Comparison of ENCODE assay signal across 20 mouse cellular contexts in the genomic region with DNA sequence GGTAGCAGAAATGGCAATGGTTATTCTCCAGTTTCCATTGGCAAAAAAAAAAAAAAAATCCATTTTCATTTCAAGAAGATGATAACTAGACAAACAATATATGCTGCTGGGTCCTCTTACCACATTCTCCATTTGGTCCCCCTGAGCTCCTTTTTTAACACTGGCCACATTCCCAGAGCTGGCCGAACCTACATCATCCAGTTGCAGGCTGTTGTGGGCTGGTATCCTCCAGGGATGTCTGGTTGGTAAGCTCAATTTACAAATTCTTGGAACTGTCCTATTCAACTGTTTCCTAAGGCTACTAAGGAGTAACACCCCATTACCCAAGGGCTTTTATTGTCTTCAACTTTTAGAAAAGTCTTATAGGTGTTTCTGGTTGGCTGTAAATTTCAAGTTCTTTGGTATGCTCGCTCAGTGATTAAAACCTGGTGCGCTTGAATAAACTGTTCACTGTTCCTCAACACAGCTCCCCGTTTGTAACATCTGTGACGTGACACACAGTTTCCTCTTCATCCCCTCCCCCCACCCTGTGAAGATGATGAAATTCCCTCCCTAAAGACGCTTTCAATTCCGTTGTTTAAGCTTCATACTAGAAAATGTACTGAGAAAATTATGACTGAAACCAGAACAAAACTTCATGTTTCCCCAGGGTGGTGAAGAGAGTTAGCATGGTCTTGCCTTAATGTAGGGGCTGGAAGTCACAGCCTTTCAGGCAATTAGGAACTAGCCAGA. TPM values are rescaled to one million over a fixed set of nuclear protein-coding genes. Genes with fewer than 3 reads are reported as not detected.
DNase-seq lines count a peak whose midpoint lies in the region; ATAC-seq and TF ChIP-seq lines count a peak whose summit lies in the region.
"Had no signal": no experiment of that assay in that cellular context is flagged by ENCODE, and none has a peak within 500 bp of the region (broad histone marks: within the 10 kb centered on the region; RNA-seq: fewer than 3 reads in every experiment).

No protein-coding gene starts in this region.

- H3K9me3 ChIP-seq in CH12.LX (replicated peaks; ENCODE audit: low read length) = no peaks in the 10 kb centered on the region
- H3K9me3 ChIP-seq: forebrain, embryonic 15.5 days; hindbrain, embryonic 12.5 days had no signal

- no peak for TF ChIP-seq RAD21 in CH12.LX (IDR thresholded peaks at IDR 0.05; ENCODE audit: low read depth, low read length)

- intact Hi-C loops in heart, adult 2 months (cut with DNase I) = no loop called here

- 75% methylated on average over 7 of the region's 7 CpGs for WGBS in heart, adult 2 months
- 49% methylated on average over 7 of the region's 7 CpGs for WGBS in bone marrow, adult 2 months

- peak; percentile 96 for ATAC-seq in megakaryocyte, adult 5-6 weeks (ENCODE audit: poor library complexity, severe bottlenecking)
- ATAC-seq: forebrain, embryonic 15.5 days; intestine, embryonic 16.5 days; midbrain, embryonic 13.5 days had no signal

- H3K4me1 ChIP-seq in heart, adult 2 months (ENCODE audit: control insufficient read depth, insufficient read depth, low read length) = no peaks in the 10 kb centered on the region
- H3K4me1 ChIP-seq in CH12.LX (ENCODE audit: control insufficient read depth in 1 of 2, insufficient read depth in 2 of 2) = no peaks in the 10 kb centered on the region; a peak in 1 of 4 replicates
- no peaks in the 10 kb centered on the region for H3K4me1 ChIP-seq in bone marrow, adult 2 months (ENCODE audit: control insufficient read depth, insufficient read depth, low read length)
- H3K4me1 ChIP-seq: forebrain, embryonic 15.5 days; hindbrain, embryonic 12.5 days; midbrain, embryonic 13.5 days had no signal

- H3K4me2 ChIP-seq in CH12.LX (ENCODE audit: insufficient read depth, low read depth, poor library complexity, severe bottlenecking) = no peak overlapping the region
- H3K4me2 ChIP-seq: forebrain, embryonic 15.5 days; hindbrain, embryonic 12.5 days; midbrain, embryonic 13.5 days had no signal

- dilution Hi-C loops in CH12.LX (cut with MboI; ENCODE audit: extremely low pct_ligation_motif_present, extremely low pct_unique_long_range_greater_than_20kb, low sequenced_read_pairs) = no loop called here

- in situ Hi-C loops in CH12.LX (cut with MboI; ENCODE audit: low pct_ligation_motif_present, low pct_unique_long_range_greater_than_20kb, low sequenced_read_pairs) = no loop called here

- no peak overlapping the region for H3K4me3 ChIP-seq in heart, adult 2 months
- H3K4me3 ChIP-seq in CH12.LX (replicated peaks in 1 of 3; ENCODE audit: low read depth in 2 of 3, low read length in 2 of 3, poor library complexity in 1 of 3) = no peak overlapping the region
- no peak overlapping the region for H3K4me3 ChIP-seq in bone marrow, adult 2 months (replicated peaks; ENCODE audit: control insufficient read depth, low read depth, low read length)
- H3K4me3 ChIP-seq: forebrain, embryonic 15.5 days; hindbrain, embryonic 12.5 days; midbrain, embryonic 13.5 days had no signal

- no peak overlapping the region for H3K9ac ChIP-seq in heart, adult 2 months (ENCODE audit: low read depth, low read length)
- H3K9ac ChIP-seq in CH12.LX (ENCODE audit: insufficient read depth, low read depth) = no peak overlapping the region
- H3K9ac ChIP-seq: forebrain, embryonic 15.5 days; hindbrain, embryonic 12.5 days; midbrain, embryonic 13.5 days had no signal

- TF ChIP-seq POLR2A in heart, adult 2 months (IDR thresholded peaks at IDR 0.05; ENCODE audit: insufficient read depth, low read depth, low read length) = no peak
- TF ChIP-seq POLR2A in CH12.LX (IDR thresholded peaks at IDR 0.05; ENCODE audit: low read depth, low read length) = no peak
- no peak for TF ChIP-seq POLR2A in bone marrow, adult 2 months (IDR thresholded peaks at IDR 0.05; ENCODE audit: borderline replicate concordance, control insufficient read depth, low read depth, low read length)

- no peak for TF ChIP-seq EP300 in heart, adult 2 months (IDR thresholded peaks at IDR 0.05; ENCODE audit: insufficient read depth, low read depth, low read length)
- no peak; the same call in 1 of the 2 replicates for TF ChIP-seq EP300 in CH12.LX (IDR thresholded peaks at IDR 0.05; ENCODE audit: low read length)

- H3K27ac ChIP-seq in heart, adult 2 months = no peak overlapping the region
- no peak overlapping the region for H3K27ac ChIP-seq in CH12.LX (ENCODE audit: insufficient read depth, low read depth)
- peak overlapping the region; percentile 86 for H3K27ac ChIP-seq in bone marrow, adult 2 months (ENCODE audit: control insufficient read depth, insufficient read depth, low read depth, low read length, poor library complexity)
- H3K27ac ChIP-seq: forebrain, embryonic 15.5 days; hindbrain, embryonic 12.5 days; midbrain, embryonic 13.5 days had no signal

- no peaks in the 10 kb centered on the region for H3K36me3 ChIP-seq in heart, adult 2 months (ENCODE audit: control insufficient read depth, insufficient read depth, low read length)
- H3K36me3 ChIP-seq in CH12.LX (replicated peaks in 1 of 2; ENCODE audit: control insufficient read depth in 1 of 2, insufficient read depth in 1 of 2, low read length in 1 of 2) = no peaks in the 10 kb centered on the region
- H3K36me3 ChIP-seq: forebrain, embryonic 15.5 days; hindbrain, embryonic 12.5 days; midbrain, embryonic 13.5 days had no signal

- peak; percentile 91 for DNase-seq in heart, adult 11 months
- no peak for DNase-seq in heart, adult 2 months
- DNase-seq in CH12.LX (ENCODE audit: extremely low read depth) = peak; percentile 25
- no peak for DNase-seq in kidney, postnatal 25 days
- DNase-seq in urinary bladder, postnatal 10 days (ENCODE audit: low spot score) = no peak
- DNase-seq: cerebellum, adult 11-12 months; kidney, postnatal 4 days had no signal

- no peaks in the 10 kb centered on the region for H3K79me2 ChIP-seq in heart, adult 2 months (replicated peaks; ENCODE audit: control insufficient read depth, insufficient read depth, low read length)
- no peaks in the 10 kb centered on the region for H3K79me2 ChIP-seq in CH12.LX (replicated peaks; ENCODE audit: control insufficient read depth, extremely low read depth, insufficient read depth, poor library complexity, severe bottlenecking)

- H3K27me3 ChIP-seq in heart, adult 2 months (ENCODE audit: control insufficient read depth, insufficient read depth, low read length) = no peaks in the 10 kb centered on the region
- H3K27me3 ChIP-seq in CH12.LX (replicated peaks) = no peaks in the 10 kb centered on the region
- H3K27me3 ChIP-seq: forebrain, embryonic 15.5 days; hindbrain, embryonic 12.5 days; midbrain, embryonic 13.5 days had no signal

- no peak for TF ChIP-seq CTCF in heart, adult 2 months (IDR thresholded peaks at IDR 0.05)
- TF ChIP-seq CTCF in CH12.LX (conservative IDR thresholded peaks at IDR 0.05 in 1 of 2, IDR thresholded peaks at IDR 0.05 in 1 of 2; ENCODE audit: low read depth in 2 of 2, low read length in 2 of 2) = no peak
- TF ChIP-seq CTCF in bone marrow, adult 2 months (IDR thresholded peaks at IDR 0.05; ENCODE audit: control insufficient read depth, insufficient read depth, low read length) = no peak

TF ChIP-seq in CH12.LX, 34 proteins besides CTCF, POLR2A, EP300 and RAD21:
- TF ChIP-seq POLR2AphosphoS2 (IDR thresholded peaks at IDR 0.05; ENCODE audit: low read depth, low read length) (no peak), MAZ (IDR thresholded peaks at IDR 0.05; ENCODE audit: low read depth, low read length) (no peak), ELF1 (IDR thresholded peaks at IDR 0.05; ENCODE audit: low read depth, low read length) (no peak), SMC3 (IDR thresholded peaks at IDR 0.05; ENCODE audit: low read depth, low read length) (no peak), BHLHE40 (IDR thresholded peaks at IDR 0.05; ENCODE audit: low read depth, low read length) (0 out of 2 replicates have a peak, but pooled peaks have one; percentile 6), ZNF384 (IDR thresholded peaks at IDR 0.05; ENCODE audit: low read depth, low read length) (peak; percentile 12; the same call in 1 of the 2 replicates), ETS1 (conservative IDR thresholded peaks at IDR 0.05; ENCODE audit: low read depth, low read length) (peak; percentile 38; the same call in 1 of the 2 replicates), TBP (conservative IDR thresholded peaks at IDR 0.05; ENCODE audit: low read depth, low read length) (no peak), USF2 (conservative IDR thresholded peaks at IDR 0.05; ENCODE audit: low read depth, low read length) (no peak), TCF12 (IDR thresholded peaks at IDR 0.05; ENCODE audit: low read depth, low read length) (peak; percentile 37; the same call in 1 of the 2 replicates), MYC (IDR thresholded peaks at IDR 0.05; ENCODE audit: low read depth, low read length) (no peak), JUN (IDR thresholded peaks at IDR 0.05; ENCODE audit: insufficient read depth, low read depth, low read length) (0 out of 2 replicates have a peak, but pooled peaks have one; percentile 8), CHD2 (IDR thresholded peaks at IDR 0.05; ENCODE audit: low read length) (0 out of 2 replicates have a peak, but pooled peaks have one; percentile 28), IRF4 (IDR thresholded peaks at IDR 0.05; ENCODE audit: low read depth, low read length) (peak; percentile 50), RCOR1 (conservative IDR thresholded peaks at IDR 0.05; ENCODE audit: low read depth, low read length) (no peak)

RNA-seq across cellular contexts. Expression of a gene that starts 26.7 kb away (rescaled TPM):
- total RNA-seq in heart, adult 2 months (2021) = not detected
- polyA plus RNA-seq in heart, adult 2 months (2012; rRNA removed) = not detected in 2 replicates
- total RNA-seq in CH12.LX (2012; rRNA removed) (not detected in 2 replicates), CH12.LX (2014; rRNA removed) (not detected in 2 replicates)
- not detected in 2 replicates for polyA plus RNA-seq in CH12.LX (2012; ENCODE audit: insufficient read length, low read depth)
- polyA plus RNA-seq in bone marrow, adult 2 months (2011; ENCODE audit: insufficient read depth, insufficient read length, low replicate concordance, missing spikeins) = not detected in 2 replicates
- total RNA-seq in megakaryocyte, adult 5-6 weeks (2015) = not detected in 2 replicates
- not detected in 2 replicates for total RNA-seq in megakaryocyte, adult 5-6 weeks (2017)
- polyA plus RNA-seq: cortical plate, adult 2 months; forebrain, embryonic 15.5 days; gonadal fat pad, adult 2 months; heart, embryonic 16.5 days; hindbrain, embryonic 12.5 days; intestine, embryonic 16.5 days; limb, embryonic 11.5 days; lung, embryonic 16.5 days; midbrain, embryonic 13.5 days; neural tube, embryonic 11.5 days; testis, adult 2 months had no signal

Comparison
In these comparisons a context has a peak if more than half of its experiments do, and no peak if none do; other contexts are left out.
1. DNase-seq: peak in heart, adult 11 months (single experiment) and CH12.LX (single experiment); none in heart, adult 2 months (0 of 2), kidney, postnatal 25 days (0 of 2) and urinary bladder, postnatal 10 days (single experiment).